Mouse (Mus musculus) ovary, adult 2 months (tissue): ENCODE results near the gene Tex14. TPM values are rescaled to one million over a fixed set of nuclear protein-coding genes. Genes with fewer than 3 reads are reported as not detected.

Source experiments
- polyA plus RNA-seq: library from polyadenylated mRNA; depleted of rRNA; stranded (reverse); fragments of >200 nt; gene quantifications from 2 replicates; pipeline ENCODE4 v1.2.3, GENCODE M21; 2012; rRNA removed

Gene Tex14
- 1.8 and 4.4 TPM in 2 replicates for polyA plus RNA-seq

GRCm38 (mm10) chr11:87404876-87405275 lies at the start of gene Tex14, which contains the start of gene Rad51c:
Gene Tex14 (plus strand): TSS chr11:87405065.
Gene Rad51c (minus strand): TSS chr11:87404954.

GRCm38 (mm10) chr11:87358331-87359261 lies 46.3 kb upstream of the Tex14 start, which contains the start of gene Ppm1e:
Gene Ppm1e (minus strand): TSS chr11:87359023.

GRCm38 (mm10) chr11:87566501-87566900 lies 161.6 kb downstream of the Tex14 start, which contains the start of gene Gm11492:
Gene Gm11492 (plus strand): TSS chr11:87566653.

GRCm38 (mm10) chr11:87568255-87568953 lies 163.5 kb downstream of the Tex14 start, which contains the start of gene Sept4:
Gene Sept4 (plus strand): TSS chr11:87568903.

GRCm38 (mm10) chr11:87591526-87592353 lies 186.9 kb downstream of the Tex14 start, which contains the start of gene Mtmr4:
Gene Mtmr4 (plus strand): TSS chr11:87592162.

Other genes with a start within 250 kb of the Tex14 start
- 4.7 and 5.5 TPM in 2 replicates for gene Ppm1e, start 46.0 kb upstream of the Tex14 start, polyA plus RNA-seq
- 0.57 and 1.2 TPM in 2 replicates for gene Rad51c, start 111 bp upstream of the Tex14 start, polyA plus RNA-seq
- not detected in 2 replicates for gene Gm11492, start 161.6 kb downstream of the Tex14 start, polyA plus RNA-seq
- 14.6 and 20.3 TPM in 2 replicates for gene Sept4, start 163.8 kb downstream of the Tex14 start, polyA plus RNA-seq
- gene Mtmr4, start 187.1 kb downstream of the Tex14 start, polyA plus RNA-seq, result 33.1 and 47.8 TPM in 2 replicates
- 0.09 and 0.12 TPM in 2 replicates for gene Hsf5, start 212.1 kb downstream of the Tex14 start, polyA plus RNA-seq